ENCODE assay signal across 8 mouse cellular contexts in the genomic region with DNA sequence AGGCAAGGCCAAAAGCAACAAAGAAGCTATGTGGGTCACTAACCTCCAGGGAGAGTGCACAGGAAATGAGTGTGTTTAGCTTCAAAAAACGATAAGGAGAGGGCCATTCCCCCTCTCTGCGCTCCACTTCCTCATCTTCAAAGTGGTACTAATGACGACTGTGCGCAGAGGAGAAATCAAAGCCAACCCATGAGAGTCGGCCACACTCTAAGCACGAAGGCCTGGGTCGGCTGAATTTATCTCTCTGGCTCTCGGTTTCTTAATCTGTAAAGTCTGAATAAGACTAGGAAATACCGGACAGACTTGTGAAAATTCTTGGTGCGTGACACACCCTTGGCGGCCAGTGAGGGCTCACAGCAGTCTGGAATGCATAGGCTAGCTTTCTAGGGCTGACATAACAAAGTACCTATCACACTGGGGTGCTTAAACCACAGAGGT.
DNase-seq lines count a peak whose midpoint lies in the region; ATAC-seq and TF ChIP-seq lines count a peak whose summit lies in the region.

No protein-coding gene starts in this region.

- no peak for ATAC-seq in midbrain, embryonic 16.5 days
- peak; percentile 92 for ATAC-seq in megakaryocyte progenitor cell, adult 5-6 weeks (replicated peaks; ENCODE audit: poor library complexity)
- ATAC-seq in hindbrain, postnatal 0 days, result no peak

- H3K36me3 ChIP-seq in midbrain, embryonic 10.5 days, result no peaks in the 10 kb centered on the region
- H3K36me3 ChIP-seq in midbrain, embryonic 16.5 days (ENCODE audit: control insufficient read depth, insufficient read depth, low read length), result no peaks in the 10 kb centered on the region
- no peaks in the 10 kb centered on the region for H3K36me3 ChIP-seq in heart, embryonic 10.5 days
- no peaks in the 10 kb centered on the region for H3K36me3 ChIP-seq in hindbrain, postnatal 0 days (ENCODE audit: insufficient read depth, low read length)

- no peaks in the 10 kb centered on the region for H3K4me1 ChIP-seq in midbrain, embryonic 10.5 days
- H3K4me1 ChIP-seq in midbrain, embryonic 16.5 days (ENCODE audit: control insufficient read depth, insufficient read depth, low read length), result no peaks in the 10 kb centered on the region
- H3K4me1 ChIP-seq in heart, embryonic 10.5 days, result peaks cover 46% of the 10 kb centered on the region
- no peaks in the 10 kb centered on the region for H3K4me1 ChIP-seq in hindbrain, postnatal 0 days (ENCODE audit: insufficient read depth, low read length)

- no peaks in the 10 kb centered on the region for H3K27me3 ChIP-seq in midbrain, embryonic 10.5 days (ENCODE audit: low read depth, poor library complexity, severe bottlenecking)
- H3K27me3 ChIP-seq in midbrain, embryonic 16.5 days (ENCODE audit: control insufficient read depth, insufficient read depth, low read depth, low read length), result no peaks in the 10 kb centered on the region
- H3K27me3 ChIP-seq in heart, embryonic 10.5 days (ENCODE audit: insufficient read depth, poor library complexity, severe bottlenecking), result no peaks in the 10 kb centered on the region
- no peaks in the 10 kb centered on the region; the same call in 1 of the 2 replicates for H3K27me3 ChIP-seq in hindbrain, postnatal 0 days (ENCODE audit: insufficient read depth, low read length)

- peaks cover 4% of the 10 kb centered on the region; the same call in 1 of the 2 replicates for H3K9me3 ChIP-seq in midbrain, embryonic 10.5 days (replicated peaks)
- no peaks in the 10 kb centered on the region for H3K9me3 ChIP-seq in midbrain, embryonic 16.5 days (replicated peaks; ENCODE audit: control insufficient read depth, low read length, poor library complexity, severe bottlenecking)
- no peaks in the 10 kb centered on the region for H3K9me3 ChIP-seq in heart, embryonic 10.5 days
- H3K9me3 ChIP-seq in hindbrain, postnatal 0 days (ENCODE audit: low read length), result no peaks in the 10 kb centered on the region

- H3K9ac ChIP-seq in midbrain, embryonic 16.5 days (ENCODE audit: low read depth, low read length), result no peak overlapping the region
- no peak overlapping the region for H3K9ac ChIP-seq in hindbrain, postnatal 0 days (replicated peaks; ENCODE audit: low read length)

- DNase-seq in midbrain, embryonic 10.5 days (ENCODE audit: low spot score), result no peak
- peak; percentile 82 for DNase-seq in heart, embryonic 10.5 days (ENCODE audit: low spot score)
- DNase-seq in kidney, postnatal 25 days, result peak; percentile 36 to 57
- no peak for DNase-seq in hindbrain, postnatal 0 days (ENCODE audit: low spot score)
- DNase-seq in cerebellum, adult 11 months, result no peak
- DNase-seq in layer of hippocampus, adult 11-12 months (ENCODE audit: low spot score), result no peak

- 58% methylated on average over 11 of the region's 11 CpGs for WGBS in midbrain, embryonic 10.5 days
- 57% methylated on average over 11 of the region's 11 CpGs for WGBS in midbrain, embryonic 16.5 days
- WGBS in heart, embryonic 10.5 days, result 19% methylated on average over 11 of the region's 11 CpGs
- WGBS in hindbrain, postnatal 0 days, result 64% methylated on average over 11 of the region's 11 CpGs

- no peak overlapping the region for H3K4me3 ChIP-seq in midbrain, embryonic 10.5 days
- H3K4me3 ChIP-seq in midbrain, embryonic 16.5 days (ENCODE audit: low read depth, low read length), result no peak overlapping the region
- H3K4me3 ChIP-seq in heart, embryonic 10.5 days, result no peak overlapping the region
- H3K4me3 ChIP-seq in hindbrain, postnatal 0 days (ENCODE audit: low read length), result no peak overlapping the region

- no peak overlapping the region for H3K4me2 ChIP-seq in midbrain, embryonic 16.5 days (ENCODE audit: low read length)
- H3K4me2 ChIP-seq in hindbrain, postnatal 0 days (ENCODE audit: low read depth, low read length), result no peak overlapping the region

- 0 out of 2 replicates have a peak overlapping the region, but pooled peaks have one; percentile 13 for H3K27ac ChIP-seq in midbrain, embryonic 10.5 days (replicated peaks)
- H3K27ac ChIP-seq in midbrain, embryonic 16.5 days (ENCODE audit: low read length), result no peak overlapping the region
- H3K27ac ChIP-seq in heart, embryonic 10.5 days, result peak overlapping the region; percentile 86
- H3K27ac ChIP-seq in hindbrain, postnatal 0 days, result no peak overlapping the region

- TF ChIP-seq CTCF in hindbrain, postnatal 0 days (IDR thresholded peaks at IDR 0.05; ENCODE audit: low read depth), result no peak

Comparison
In these comparisons a context has a peak if more than half of its experiments do, and no peak if none do; other contexts are left out.
1. H3K27ac ChIP-seq: peak in midbrain, embryonic 10.5 days (single experiment) and heart, embryonic 10.5 days (single experiment); none in midbrain, embryonic 16.5 days (single experiment) and hindbrain, postnatal 0 days (single experiment).
2. DNase-seq: peak in heart, embryonic 10.5 days (single experiment) and kidney, postnatal 25 days (2 of 2); none in midbrain, embryonic 10.5 days (single experiment), hindbrain, postnatal 0 days (single experiment), cerebellum, adult 11 months (single experiment) and layer of hippocampus, adult 11-12 months (single experiment).